In genomic region chr4:87402173-87402556, GRCm38 (mm10) we compare ENCODE assay signal across 7 mouse cellular contexts.
DNase-seq lines count a peak whose midpoint lies in the region; ATAC-seq lines count a peak whose summit lies in the region.

No protein-coding gene starts in this region.

- DNase-seq in hindbrain, embryonic 11.5 days (ENCODE audit: low spot score) = no peak
- peak; percentile 5 for DNase-seq in right cerebral cortex, adult 18-20 months
- DNase-seq in right cerebral cortex, postnatal 10 days (ENCODE audit: low spot score in 2 of 2) = no peak
- DNase-seq in cerebellum, adult 9-11 months = no peak

- no peak overlapping the region for H3K27ac ChIP-seq in hindbrain, embryonic 11.5 days (ENCODE audit: low read depth, low read length)
- H3K27ac ChIP-seq in hindbrain, embryonic 13.5 days = no peak overlapping the region
- H3K27ac ChIP-seq in hindbrain, embryonic 15.5 days (replicated peaks) = no peak overlapping the region
- H3K27ac ChIP-seq in stomach, embryonic 15.5 days = 0 out of 2 replicates have a peak overlapping the region, but pooled peaks have one; percentile 49

- no peaks in the 10 kb centered on the region for H3K36me3 ChIP-seq in hindbrain, embryonic 11.5 days (ENCODE audit: control insufficient read depth, insufficient read depth, low read length)
- no peaks in the 10 kb centered on the region for H3K36me3 ChIP-seq in hindbrain, embryonic 13.5 days
- no peaks in the 10 kb centered on the region for H3K36me3 ChIP-seq in hindbrain, embryonic 15.5 days
- H3K36me3 ChIP-seq in stomach, embryonic 15.5 days = no peaks in the 10 kb centered on the region

- no peaks in the 10 kb centered on the region for H3K27me3 ChIP-seq in hindbrain, embryonic 11.5 days (ENCODE audit: control insufficient read depth, insufficient read depth, low read length)
- no peaks in the 10 kb centered on the region for H3K27me3 ChIP-seq in hindbrain, embryonic 13.5 days
- no peaks in the 10 kb centered on the region for H3K27me3 ChIP-seq in hindbrain, embryonic 15.5 days
- no peaks in the 10 kb centered on the region for H3K27me3 ChIP-seq in stomach, embryonic 15.5 days (replicated peaks)

- H3K9ac ChIP-seq in hindbrain, embryonic 11.5 days (ENCODE audit: low read depth, low read length) = no peak overlapping the region
- no peak overlapping the region for H3K9ac ChIP-seq in hindbrain, embryonic 13.5 days
- H3K9ac ChIP-seq in hindbrain, embryonic 15.5 days = no peak overlapping the region
- no peak overlapping the region for H3K9ac ChIP-seq in stomach, embryonic 15.5 days

- no peaks in the 10 kb centered on the region for H3K9me3 ChIP-seq in hindbrain, embryonic 11.5 days (ENCODE audit: control insufficient read depth, low read length)
- no peaks in the 10 kb centered on the region for H3K9me3 ChIP-seq in hindbrain, embryonic 13.5 days
- H3K9me3 ChIP-seq in hindbrain, embryonic 15.5 days = no peaks in the 10 kb centered on the region
- no peaks in the 10 kb centered on the region for H3K9me3 ChIP-seq in stomach, embryonic 15.5 days

- no peaks in the 10 kb centered on the region for H3K4me1 ChIP-seq in hindbrain, embryonic 11.5 days (replicated peaks; ENCODE audit: control insufficient read depth, insufficient read depth, low read length)
- peaks cover 11% of the 10 kb centered on the region for H3K4me1 ChIP-seq in hindbrain, embryonic 13.5 days (replicated peaks)
- H3K4me1 ChIP-seq in hindbrain, embryonic 15.5 days (replicated peaks) = peaks cover 14% of the 10 kb centered on the region
- 0 out of 2 replicates have a peak, but pooled peaks cover 9% of the 10 kb centered on the region for H3K4me1 ChIP-seq in stomach, embryonic 15.5 days

- WGBS in hindbrain, embryonic 11.5 days = 73% methylated on average over 7 of the region's 7 CpGs
- WGBS in hindbrain, embryonic 13.5 days = 75% methylated on average over 7 of the region's 7 CpGs
- WGBS in hindbrain, embryonic 15.5 days = 69% methylated on average over 7 of the region's 7 CpGs
- WGBS in stomach, embryonic 15.5 days = 48% methylated on average over 7 of the region's 7 CpGs

- no peak overlapping the region for H3K4me2 ChIP-seq in hindbrain, embryonic 11.5 days (replicated peaks; ENCODE audit: low read depth, low read length)
- H3K4me2 ChIP-seq in hindbrain, embryonic 13.5 days = no peak overlapping the region
- H3K4me2 ChIP-seq in hindbrain, embryonic 15.5 days = peak overlapping the region; percentile 47; the same call in 1 of the 2 replicates
- peak overlapping the region; percentile 27 for H3K4me2 ChIP-seq in stomach, embryonic 15.5 days

- H3K4me3 ChIP-seq in hindbrain, embryonic 11.5 days (ENCODE audit: low read depth, low read length) = no peak overlapping the region
- no peak overlapping the region for H3K4me3 ChIP-seq in hindbrain, embryonic 13.5 days
- H3K4me3 ChIP-seq in hindbrain, embryonic 15.5 days = no peak overlapping the region
- no peak overlapping the region for H3K4me3 ChIP-seq in stomach, embryonic 15.5 days (replicated peaks)

- ATAC-seq in hindbrain, embryonic 11.5 days (ENCODE audit: low FRiP score) = 0 out of 2 replicates have a peak, but pooled peaks have one; percentile 12
- no peak for ATAC-seq in hindbrain, embryonic 13.5 days (ENCODE audit: low FRiP score)
- ATAC-seq in hindbrain, embryonic 15.5 days (ENCODE audit: low FRiP score, low read depth) = no peak
- ATAC-seq in stomach, embryonic 15.5 days (ENCODE audit: insufficient read depth, low FRiP score, low read depth) = 0 out of 2 replicates have a peak, but pooled peaks have one; percentile 10

Comparison
In these comparisons a context has a peak if more than half of its experiments do, and no peak if none do; other contexts are left out.
1. ATAC-seq: peak in hindbrain, embryonic 11.5 days (single experiment) and stomach, embryonic 15.5 days (single experiment); none in hindbrain, embryonic 13.5 days (single experiment) and hindbrain, embryonic 15.5 days (single experiment).
2. H3K4me2 ChIP-seq: peak in hindbrain, embryonic 15.5 days (single experiment) and stomach, embryonic 15.5 days (single experiment); none in hindbrain, embryonic 11.5 days (single experiment) and hindbrain, embryonic 13.5 days (single experiment).